Mouse (Mus musculus): ENCODE results near the gene Herc2.
"Not testable (repeated sequence)": the region's sequence is repeated elsewhere in the genome, so short reads cannot be mapped to it uniquely, and the experiment has no call there.

DNA sequence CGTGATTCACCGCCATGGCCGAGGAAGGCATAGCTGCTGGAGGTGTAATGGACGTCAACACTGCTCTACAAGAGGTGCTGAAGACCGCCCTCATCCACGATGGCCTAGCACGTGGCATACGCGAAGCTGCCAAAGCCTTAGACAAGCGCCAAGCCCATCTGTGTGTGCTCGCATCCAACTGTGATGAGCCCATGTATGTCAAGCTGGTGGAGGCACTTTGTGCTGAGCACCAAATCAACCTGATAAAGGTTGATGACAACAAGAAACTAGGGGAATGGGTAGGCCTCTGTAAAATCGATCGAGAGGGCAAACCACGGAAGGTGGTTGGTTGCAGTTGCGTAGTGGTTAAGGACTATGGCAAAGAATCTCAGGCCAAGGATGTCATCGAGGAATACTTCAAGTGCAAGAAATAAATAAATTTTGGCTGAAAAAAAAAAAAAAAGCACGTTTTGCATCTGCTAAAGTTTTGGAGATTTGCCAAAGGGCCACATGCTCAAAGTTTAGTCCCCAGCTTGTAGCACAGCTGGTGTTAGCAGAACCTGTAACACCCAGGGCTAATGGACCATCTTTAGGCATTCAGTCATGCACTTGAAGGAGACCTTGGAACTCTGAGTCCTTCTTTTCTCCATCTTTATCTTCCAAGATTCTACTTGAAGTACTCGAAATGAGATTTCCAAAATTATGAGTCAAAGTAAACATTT lies 35.8 kb upstream of the Herc2 start:
- not testable (repeated sequence) for TF ChIP-seq POLR2A (IDR thresholded peaks at IDR 0.05; ENCODE audit: insufficient read depth, low read depth, low read length); CTCF (IDR thresholded peaks at IDR 0.05); EP300 (IDR thresholded peaks at IDR 0.05; ENCODE audit: insufficient read depth, low read depth, low read length)

Measured in heart, adult 2 months (tissue).